Mouse (Mus musculus): ENCODE data around the gene Btbd19. TPM values are rescaled to one million over a fixed set of nuclear protein-coding genes. Genes with fewer than 3 reads are reported as not detected.
A peak's percentile ranks its signal among the peaks of the same experiment; 100 is the strongest.

Btbd19 gene
- polyA plus RNA-seq, 1 experiment from 2014 or later: 4.8 TPM

DNA sequence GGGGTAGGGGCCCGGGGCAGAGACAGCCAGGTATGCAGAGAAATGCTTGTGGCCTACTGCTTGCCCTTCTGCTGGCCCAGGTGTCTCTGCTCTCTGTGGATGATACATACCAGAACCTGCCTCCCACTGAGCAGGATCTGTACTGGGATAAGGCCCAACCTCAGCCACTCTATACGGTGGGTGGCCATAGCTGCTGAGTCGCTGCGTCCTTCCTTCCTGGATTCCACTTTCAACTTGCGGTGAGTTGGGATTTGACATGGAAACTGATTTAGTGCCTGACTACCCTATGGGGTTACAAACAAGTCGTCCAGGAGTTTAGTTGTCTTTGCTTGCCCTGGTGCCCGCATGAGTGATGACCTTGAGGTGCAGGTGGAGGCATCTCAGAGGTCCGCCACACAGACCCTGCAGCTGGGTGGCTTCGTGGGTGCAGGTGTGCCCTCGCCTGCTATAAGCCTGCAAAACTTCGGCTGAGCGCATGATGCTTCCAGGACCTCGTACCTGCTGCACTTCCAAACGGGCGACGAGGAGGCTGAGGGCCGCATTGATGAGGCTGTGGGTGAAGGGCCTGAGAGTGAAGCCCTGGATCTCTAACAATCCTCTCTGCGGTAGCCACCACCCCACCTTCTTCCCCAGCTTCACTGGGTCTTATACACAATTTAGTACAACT is 22.7 kb upstream of the Btbd19 start:
- peaks cover 11% of the 10 kb centered on the region for H3K4me1 ChIP-seq (replicated peaks)
- H3K4me3 ChIP-seq: no peak overlapping the region
- DNase-seq (ENCODE audit: low spot score): no peak
- WGBS: 88% methylated on average over 18 of the region's 18 CpGs
- no peak overlapping the region for H3K27ac ChIP-seq
- no peaks in the 10 kb centered on the region for H3K27me3 ChIP-seq (ENCODE audit: insufficient read depth, poor library complexity, severe bottlenecking)
- peaks cover 57% of the 10 kb centered on the region for H3K36me3 ChIP-seq
- H3K9me3 ChIP-seq: no peaks in the 10 kb centered on the region

GRCm38 (mm10) chr4:117146176-117146575 is 20.7 kb upstream of the Btbd19 start:
- no peak overlapping the region for H3K27ac ChIP-seq
- WGBS: 29% methylated on average over 15 of the region's 15 CpGs
- H3K4me1 ChIP-seq (replicated peaks): 0 out of 2 replicates have a peak, but pooled peaks cover 4% of the 10 kb centered on the region
- H3K4me3 ChIP-seq: no peak overlapping the region
- DNase-seq (ENCODE audit: low spot score): peak; percentile 85
- H3K9me3 ChIP-seq: no peaks in the 10 kb centered on the region
- peaks cover 38% of the 10 kb centered on the region for H3K36me3 ChIP-seq
- peaks cover 5% of the 10 kb centered on the region; the same call in 1 of the 2 replicates for H3K27me3 ChIP-seq (ENCODE audit: insufficient read depth, poor library complexity, severe bottlenecking)

- no peak overlapping the region for H3K27ac ChIP-seq
- peaks cover 29% of the 10 kb centered on the region for H3K36me3 ChIP-seq
- no peak overlapping the region for H3K4me3 ChIP-seq
- H3K4me1 ChIP-seq (replicated peaks): 0 out of 2 replicates have a peak, but pooled peaks cover 7% of the 10 kb centered on the region
- no peaks in the 10 kb centered on the region for H3K9me3 ChIP-seq
- H3K27me3 ChIP-seq (ENCODE audit: insufficient read depth, poor library complexity, severe bottlenecking): peaks cover 5% of the 10 kb centered on the region; the same call in 1 of the 2 replicates
- no peak for DNase-seq (ENCODE audit: low spot score)
- WGBS: 93% methylated on average over 13 of the region's 13 CpGs
Measured at GRCm38 (mm10) chr4:117145248-117145647, 19.7 kb upstream of the Btbd19 start.

GRCm38 (mm10) chr4:117143023-117143422 is 17.5 kb upstream of the Btbd19 start:
- 66% methylated on average over 7 of the region's 7 CpGs for WGBS
- Histone ChIP-seq H3K4me3 (no peak overlapping the region), H3K9me3 (no peaks in the 10 kb centered on the region), H3K27me3 (ENCODE audit: insufficient read depth, poor library complexity, severe bottlenecking) (peaks cover 5% of the 10 kb centered on the region), H3K27ac (no peak overlapping the region), H3K4me1 (replicated peaks) (peaks cover 19% of the 10 kb centered on the region; the same call in 1 of the 2 replicates), H3K36me3 (peaks cover 7% of the 10 kb centered on the region)
- no peak for DNase-seq (ENCODE audit: low spot score)

GRCm38 (mm10) chr4:117140613-117141012 is 15.1 kb upstream of the Btbd19 start:
- DNase-seq (ENCODE audit: low spot score): no peak
- H3K9me3 ChIP-seq: no peaks in the 10 kb centered on the region
- peaks cover 5% of the 10 kb centered on the region for H3K27me3 ChIP-seq (ENCODE audit: insufficient read depth, poor library complexity, severe bottlenecking)
- WGBS: 43% methylated on average over 4 of the region's 4 CpGs
- no peak overlapping the region for H3K4me3 ChIP-seq
- no peak overlapping the region for H3K27ac ChIP-seq
- peaks cover 24% of the 10 kb centered on the region for H3K4me1 ChIP-seq (replicated peaks)
- no peaks in the 10 kb centered on the region for H3K36me3 ChIP-seq

DNA sequence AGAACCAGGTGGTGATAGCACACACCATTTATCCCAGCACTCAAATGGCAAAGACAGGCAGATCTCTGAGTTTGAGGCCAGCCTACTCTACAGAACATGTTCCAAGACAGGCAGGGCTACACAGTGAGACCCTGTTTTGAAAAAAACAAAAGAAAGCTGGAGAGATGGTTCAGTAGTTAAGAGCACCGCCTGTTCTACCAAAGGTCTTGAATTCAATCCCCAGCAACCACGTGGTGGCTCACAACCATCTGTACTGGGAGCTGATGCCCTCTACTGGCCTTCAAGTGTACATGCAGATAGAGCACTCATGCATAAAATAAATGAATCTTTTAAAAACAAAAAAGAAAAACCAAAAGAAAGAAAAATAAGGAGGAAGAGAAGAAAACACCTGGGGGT is 13.7 kb upstream of the Btbd19 start:
- Histone ChIP-seq H3K4me1 (replicated peaks) (peaks cover 29% of the 10 kb centered on the region), H3K9me3 (no peaks in the 10 kb centered on the region), H3K4me3 (no peak overlapping the region), H3K36me3 (no peaks in the 10 kb centered on the region), H3K27ac (peak overlapping the region; percentile 53; the same call in 1 of the 2 replicates), H3K27me3 (ENCODE audit: insufficient read depth, poor library complexity, severe bottlenecking) (peaks cover 5% of the 10 kb centered on the region)
- peak; percentile 49 for DNase-seq (ENCODE audit: low spot score)
- 4% methylated on average over 2 of the region's 2 CpGs for WGBS

GRCm38 (mm10) chr4:117138295-117139216 is 13.0 kb upstream of the Btbd19 start:
- H3K4me3 ChIP-seq: no peak overlapping the region
- WGBS: 62% methylated on average over 17 of the region's 17 CpGs
- peaks cover 33% of the 10 kb centered on the region for H3K4me1 ChIP-seq (replicated peaks)
- peaks cover 7% of the 10 kb centered on the region for H3K27me3 ChIP-seq (ENCODE audit: insufficient read depth, poor library complexity, severe bottlenecking)
- H3K27ac ChIP-seq: peak overlapping the region; percentile 53
- H3K9me3 ChIP-seq: no peaks in the 10 kb centered on the region
- H3K36me3 ChIP-seq: no peaks in the 10 kb centered on the region
- no peak for DNase-seq (ENCODE audit: low spot score)

- H3K9me3 ChIP-seq: no peaks in the 10 kb centered on the region
- peaks cover 26% of the 10 kb centered on the region for H3K27me3 ChIP-seq (ENCODE audit: insufficient read depth, poor library complexity, severe bottlenecking)
- peaks cover 57% of the 10 kb centered on the region for H3K4me1 ChIP-seq (replicated peaks)
- H3K36me3 ChIP-seq: peaks cover 6% of the 10 kb centered on the region
- H3K4me3 ChIP-seq: no peak overlapping the region
- WGBS: 15% methylated on average over 8 of the region's 8 CpGs
- 0 out of 2 replicates have a peak overlapping the region, but pooled peaks have one; percentile 4 for H3K27ac ChIP-seq
- DNase-seq (ENCODE audit: low spot score): no peak
Measured at GRCm38 (mm10) chr4:117136034-117136433, 10.5 kb upstream of the Btbd19 start.

- H3K4me1 ChIP-seq (replicated peaks): peaks cover 68% of the 10 kb centered on the region
- DNase-seq (ENCODE audit: low spot score): no peak
- H3K36me3 ChIP-seq: peaks cover 20% of the 10 kb centered on the region
- 41% methylated on average over 2 of the region's 2 CpGs for WGBS
- H3K27ac ChIP-seq: peak overlapping the region; percentile 93; the same call in 1 of the 2 replicates
- H3K4me3 ChIP-seq: peak overlapping the region; percentile 95; the same call in 1 of the 2 replicates
- H3K27me3 ChIP-seq (ENCODE audit: insufficient read depth, poor library complexity, severe bottlenecking): peaks cover 32% of the 10 kb centered on the region
- H3K9me3 ChIP-seq: no peaks in the 10 kb centered on the region
Measured at GRCm38 (mm10) chr4:117134601-117134995, 9.1 kb upstream of the Btbd19 start.

GRCm38 (mm10) chr4:117133817-117134600 is 8.5 kb upstream of the Btbd19 start, which contains the start of gene Plk3:
Plk3 (minus strand) TSS chr4:117133963.
- peak; percentile 95 for DNase-seq (ENCODE audit: low spot score)
- H3K4me3 ChIP-seq: peak within 1 kb of the TSS; percentile 95
- no peaks in the 10 kb centered on the region for H3K9me3 ChIP-seq
- WGBS: 2% methylated on average over 48 of the region's 48 CpGs
- H3K27ac ChIP-seq: peak within 1 kb of the TSS; percentile 93
- H3K27me3 ChIP-seq (ENCODE audit: insufficient read depth, poor library complexity, severe bottlenecking): peaks cover 32% of the 10 kb centered on the region
- H3K36me3 ChIP-seq: peaks cover 26% of the 10 kb centered on the region
- peaks cover 69% of the 10 kb centered on the region for H3K4me1 ChIP-seq (replicated peaks)

DNA sequence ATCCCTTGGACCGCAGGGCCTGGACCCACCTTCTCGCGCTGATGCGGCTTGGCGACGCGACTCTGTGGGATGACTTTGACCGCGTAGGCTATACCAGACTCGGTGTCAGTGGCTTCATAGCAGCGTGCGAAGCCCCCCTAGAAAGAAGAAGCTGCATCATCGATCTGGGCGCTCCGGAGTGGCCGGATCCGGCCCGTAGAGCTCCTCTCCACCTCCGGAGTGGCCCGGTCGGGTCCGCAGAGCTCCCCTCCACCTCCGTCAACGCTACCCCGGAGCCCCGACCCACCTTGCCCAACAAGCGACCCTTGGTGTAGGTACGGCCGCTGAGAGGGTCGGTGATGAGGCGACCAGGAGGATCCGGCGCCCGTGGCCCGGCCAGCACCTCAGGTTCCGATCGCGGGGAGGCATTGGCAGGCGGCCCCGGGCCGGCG is 7.9 kb upstream of the Btbd19 start:
- DNase-seq (ENCODE audit: low spot score): no peak
- WGBS: under 1% methylated on average over 42 of the region's 42 CpGs
- H3K4me3 ChIP-seq: peak overlapping the region; percentile 95
- H3K4me1 ChIP-seq (replicated peaks): peaks cover 66% of the 10 kb centered on the region
- H3K27ac ChIP-seq: peak overlapping the region; percentile 93
- peaks cover 32% of the 10 kb centered on the region for H3K27me3 ChIP-seq (ENCODE audit: insufficient read depth, poor library complexity, severe bottlenecking)
- H3K9me3 ChIP-seq: no peaks in the 10 kb centered on the region
- H3K36me3 ChIP-seq: peaks cover 32% of the 10 kb centered on the region

DNA sequence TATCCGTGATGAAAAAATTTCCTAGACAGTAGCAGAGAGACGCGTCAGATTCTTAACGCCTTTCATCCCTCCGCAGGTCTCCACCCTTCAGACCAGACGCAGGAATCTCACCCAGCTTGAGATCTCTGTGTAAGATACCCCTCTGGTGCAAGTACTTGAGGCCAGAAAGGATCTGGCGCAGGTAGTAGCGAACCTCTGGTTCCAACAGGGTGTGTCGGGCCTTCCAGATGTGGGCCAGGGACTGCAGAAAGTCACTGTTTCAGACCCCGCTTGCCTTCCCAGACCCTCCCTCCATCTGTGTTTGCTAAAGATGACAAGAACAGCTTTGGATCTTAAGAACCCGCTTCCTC is 7.2 kb upstream of the Btbd19 start:
- WGBS: 3% methylated on average over 11 of the region's 11 CpGs
- peak overlapping the region; percentile 93 for H3K27ac ChIP-seq
- no peak for DNase-seq (ENCODE audit: low spot score)
- peaks cover 32% of the 10 kb centered on the region for H3K27me3 ChIP-seq (ENCODE audit: insufficient read depth, poor library complexity, severe bottlenecking)
- H3K9me3 ChIP-seq: no peaks in the 10 kb centered on the region
- peaks cover 64% of the 10 kb centered on the region for H3K4me1 ChIP-seq (replicated peaks)
- peaks cover 38% of the 10 kb centered on the region for H3K36me3 ChIP-seq
- H3K4me3 ChIP-seq: peak overlapping the region; percentile 95

All from hindbrain, embryonic 10.5 days (tissue).